Mouse (Mus musculus): ENCODE measurements at regions not wholly inside any gene's neighbourhood (a gene's known extent, or its start where the extent isn't known, plus 50 kb on each side); places are given as distances from the start of the nearest gene placed in this dataset.

GRCm38 (mm10) chr15:61855880-61856279 lies 933.1 kb upstream of the A1bg start:
- TF ChIP-seq POLR2A (IDR thresholded peaks at IDR 0.05; ENCODE audit: borderline replicate concordance, extremely low read depth, insufficient read depth, insufficient read length, poor library complexity, severe bottlenecking): no peak
- no peak for TF ChIP-seq CTCF (IDR thresholded peaks at IDR 0.05; ENCODE audit: borderline replicate concordance, extremely low read depth, insufficient read depth, insufficient read length)
- peak; percentile 28 for DNase-seq (ENCODE audit: low read depth)

- TF ChIP-seq CTCF (IDR thresholded peaks at IDR 0.05; ENCODE audit: borderline replicate concordance, extremely low read depth, insufficient read depth, insufficient read length): no peak
- TF ChIP-seq POLR2A (IDR thresholded peaks at IDR 0.05; ENCODE audit: borderline replicate concordance, extremely low read depth, insufficient read depth, insufficient read length, poor library complexity, severe bottlenecking): no peak
- DNase-seq (ENCODE audit: low read depth): no peak
Observed at GRCm38 (mm10) chr15:61812671-61813070, 889.9 kb upstream of the A1bg start.

GRCm38 (mm10) chr15:61805379-61805778 lies 882.6 kb upstream of the A1bg start:
- no peak for DNase-seq (ENCODE audit: low read depth)
- TF ChIP-seq POLR2A (IDR thresholded peaks at IDR 0.05; ENCODE audit: borderline replicate concordance, extremely low read depth, insufficient read depth, insufficient read length, poor library complexity, severe bottlenecking) (no peak), CTCF (IDR thresholded peaks at IDR 0.05; ENCODE audit: borderline replicate concordance, extremely low read depth, insufficient read depth, insufficient read length) (no peak)

- TF ChIP-seq CTCF (IDR thresholded peaks at IDR 0.05; ENCODE audit: borderline replicate concordance, extremely low read depth, insufficient read depth, insufficient read length) (no peak), POLR2A (IDR thresholded peaks at IDR 0.05; ENCODE audit: borderline replicate concordance, extremely low read depth, insufficient read depth, insufficient read length, poor library complexity, severe bottlenecking) (no peak)
- DNase-seq (ENCODE audit: low read depth): no peak
Observed at GRCm38 (mm10) chr15:61800155-61800554, 877.3 kb upstream of the A1bg start.

- TF ChIP-seq POLR2A (IDR thresholded peaks at IDR 0.05; ENCODE audit: borderline replicate concordance, extremely low read depth, insufficient read depth, insufficient read length, poor library complexity, severe bottlenecking) (no peak), CTCF (IDR thresholded peaks at IDR 0.05; ENCODE audit: borderline replicate concordance, extremely low read depth, insufficient read depth, insufficient read length) (no peak)
- DNase-seq (ENCODE audit: low read depth): no peak
Observed at GRCm38 (mm10) chr15:61797827-61798226, 875.0 kb upstream of the A1bg start.

- no peak for TF ChIP-seq CTCF (IDR thresholded peaks at IDR 0.05; ENCODE audit: borderline replicate concordance, extremely low read depth, insufficient read depth, insufficient read length)
- no peak for TF ChIP-seq POLR2A (IDR thresholded peaks at IDR 0.05; ENCODE audit: borderline replicate concordance, extremely low read depth, insufficient read depth, insufficient read length, poor library complexity, severe bottlenecking)
Observed at GRCm38 (mm10) chr15:61794506-61794905, 871.7 kb upstream of the A1bg start.

GRCm38 (mm10) chr15:61789847-61790562 lies 867.2 kb upstream of the A1bg start:
- no peak for TF ChIP-seq CTCF (IDR thresholded peaks at IDR 0.05; ENCODE audit: borderline replicate concordance, extremely low read depth, insufficient read depth, insufficient read length)
- TF ChIP-seq POLR2A (IDR thresholded peaks at IDR 0.05; ENCODE audit: borderline replicate concordance, extremely low read depth, insufficient read depth, insufficient read length, poor library complexity, severe bottlenecking): no peak
- no peak for DNase-seq (ENCODE audit: low read depth)

More at GRCm38 (mm10) chr15:61794506-61794905, 871.7 kb upstream of the A1bg start:
- no peak for DNase-seq (ENCODE audit: low read depth)

GRCm38 (mm10) chr15:61787046-61787445 lies 864.2 kb upstream of the A1bg start:
- TF ChIP-seq CTCF (IDR thresholded peaks at IDR 0.05; ENCODE audit: borderline replicate concordance, extremely low read depth, insufficient read depth, insufficient read length): no peak
- no peak for TF ChIP-seq POLR2A (IDR thresholded peaks at IDR 0.05; ENCODE audit: borderline replicate concordance, extremely low read depth, insufficient read depth, insufficient read length, poor library complexity, severe bottlenecking)
- DNase-seq (ENCODE audit: low read depth): no peak

- TF ChIP-seq CTCF (IDR thresholded peaks at IDR 0.05; ENCODE audit: borderline replicate concordance, extremely low read depth, insufficient read depth, insufficient read length) (no peak), POLR2A (IDR thresholded peaks at IDR 0.05; ENCODE audit: borderline replicate concordance, extremely low read depth, insufficient read depth, insufficient read length, poor library complexity, severe bottlenecking) (no peak)
- DNase-seq (ENCODE audit: low read depth): no peak
Observed at GRCm38 (mm10) chr15:61781531-61781930, 858.7 kb upstream of the A1bg start.

GRCm38 (mm10) chr15:61772996-61773395 lies 850.2 kb upstream of the A1bg start:
- TF ChIP-seq CTCF (IDR thresholded peaks at IDR 0.05; ENCODE audit: borderline replicate concordance, extremely low read depth, insufficient read depth, insufficient read length): no peak
- TF ChIP-seq POLR2A (IDR thresholded peaks at IDR 0.05; ENCODE audit: borderline replicate concordance, extremely low read depth, insufficient read depth, insufficient read length, poor library complexity, severe bottlenecking): no peak
- DNase-seq (ENCODE audit: low read depth): no peak

GRCm38 (mm10) chr15:61770721-61771542 lies 848.1 kb upstream of the A1bg start:
- TF ChIP-seq CTCF (IDR thresholded peaks at IDR 0.05; ENCODE audit: borderline replicate concordance, extremely low read depth, insufficient read depth, insufficient read length) (no peak), POLR2A (IDR thresholded peaks at IDR 0.05; ENCODE audit: borderline replicate concordance, extremely low read depth, insufficient read depth, insufficient read length, poor library complexity, severe bottlenecking) (no peak)
- DNase-seq (ENCODE audit: low read depth): peak; percentile 23

All from brain, embryonic 14.5 days (tissue).